Mouse (Mus musculus): ENCODE results near the gene Tmem109. TPM values are rescaled to one million over a fixed set of nuclear protein-coding genes. Genes with fewer than 3 reads are reported as not detected.

Tmem109 gene
- total RNA-seq, 4 experiments from 2014 or later = 45.0 to 48.1 (median 45.5) TPM

DNA sequence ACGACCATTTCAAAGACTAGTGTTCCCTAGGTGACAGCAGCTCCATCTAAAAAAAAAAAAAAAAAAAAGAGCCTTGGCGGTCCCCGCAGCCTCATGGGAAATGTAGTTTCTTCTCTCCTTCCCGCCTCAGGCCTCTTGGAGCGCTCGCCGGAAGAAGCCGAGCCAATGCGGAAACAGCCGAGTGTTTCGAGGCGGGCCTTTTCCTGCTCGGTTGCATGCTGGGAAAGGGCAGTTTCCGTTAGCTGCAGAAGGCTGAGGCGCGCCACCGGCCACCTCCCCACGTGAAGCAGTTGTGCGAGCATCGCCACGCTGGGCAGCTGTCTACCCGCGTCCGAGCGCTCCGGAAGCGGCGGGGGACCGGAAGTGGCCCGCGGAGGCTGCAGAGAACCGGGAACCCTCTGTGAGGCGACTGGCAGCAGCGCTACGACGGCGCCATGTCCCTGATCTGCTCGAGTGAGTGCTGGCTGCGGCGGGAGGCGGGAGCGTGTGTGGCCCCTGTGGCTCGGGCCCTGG, 13.3 kb upstream of the Tmem109 start, which contains the start of gene Prpf19:
Prpf19 (plus strand) TSS at position 216 of the 513 bp plus-strand sequence.
- peak; percentile 97 to 98 for DNase-seq (ENCODE audit: low spot score in 2 of 2)

DNA sequence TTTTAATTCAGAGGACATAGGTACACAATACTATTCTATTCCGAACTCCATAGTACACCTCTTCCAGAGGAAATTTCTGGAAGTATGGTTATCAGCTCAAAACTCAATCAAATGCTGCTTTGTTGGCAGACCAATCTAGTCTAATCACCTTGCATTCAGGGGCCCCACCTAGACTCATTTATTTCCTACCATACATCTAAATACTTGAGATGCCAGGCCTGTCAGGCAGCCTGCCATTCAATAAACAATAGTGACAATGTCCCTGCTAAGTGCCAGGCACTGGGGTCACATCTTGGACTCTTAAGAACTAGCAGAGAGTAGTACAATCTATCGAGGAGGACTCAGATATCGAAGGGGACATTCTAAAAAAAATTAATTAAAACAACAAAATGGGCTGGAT, 10.4 kb upstream of the Tmem109 start:
- no peak for DNase-seq (ENCODE audit: low spot score in 2 of 2)

DNA sequence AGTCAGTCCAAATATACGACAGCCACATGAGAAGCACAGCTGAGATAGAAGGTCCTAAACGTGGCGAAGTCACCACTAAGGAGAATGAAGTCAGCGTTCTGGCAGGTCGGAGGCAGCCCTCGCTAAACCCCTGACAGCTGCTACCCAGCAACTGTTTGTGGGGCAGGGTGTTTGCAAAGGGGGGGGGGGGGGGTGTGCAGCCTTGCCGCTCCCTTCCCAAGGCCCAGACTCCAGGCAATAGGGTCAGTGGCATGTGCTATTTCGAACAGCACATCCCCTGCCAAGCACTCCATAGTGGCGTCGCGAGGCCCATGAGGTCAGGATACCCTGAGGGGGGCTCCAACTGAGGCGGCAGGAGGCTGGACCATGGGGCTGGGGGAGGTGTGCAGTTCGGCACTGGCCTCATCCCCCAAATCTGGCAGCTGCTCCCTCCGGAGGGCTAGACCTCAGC, 801 bp downstream of the Tmem109 start:
- DNase-seq (ENCODE audit: low spot score in 2 of 2) = no peak

DNA sequence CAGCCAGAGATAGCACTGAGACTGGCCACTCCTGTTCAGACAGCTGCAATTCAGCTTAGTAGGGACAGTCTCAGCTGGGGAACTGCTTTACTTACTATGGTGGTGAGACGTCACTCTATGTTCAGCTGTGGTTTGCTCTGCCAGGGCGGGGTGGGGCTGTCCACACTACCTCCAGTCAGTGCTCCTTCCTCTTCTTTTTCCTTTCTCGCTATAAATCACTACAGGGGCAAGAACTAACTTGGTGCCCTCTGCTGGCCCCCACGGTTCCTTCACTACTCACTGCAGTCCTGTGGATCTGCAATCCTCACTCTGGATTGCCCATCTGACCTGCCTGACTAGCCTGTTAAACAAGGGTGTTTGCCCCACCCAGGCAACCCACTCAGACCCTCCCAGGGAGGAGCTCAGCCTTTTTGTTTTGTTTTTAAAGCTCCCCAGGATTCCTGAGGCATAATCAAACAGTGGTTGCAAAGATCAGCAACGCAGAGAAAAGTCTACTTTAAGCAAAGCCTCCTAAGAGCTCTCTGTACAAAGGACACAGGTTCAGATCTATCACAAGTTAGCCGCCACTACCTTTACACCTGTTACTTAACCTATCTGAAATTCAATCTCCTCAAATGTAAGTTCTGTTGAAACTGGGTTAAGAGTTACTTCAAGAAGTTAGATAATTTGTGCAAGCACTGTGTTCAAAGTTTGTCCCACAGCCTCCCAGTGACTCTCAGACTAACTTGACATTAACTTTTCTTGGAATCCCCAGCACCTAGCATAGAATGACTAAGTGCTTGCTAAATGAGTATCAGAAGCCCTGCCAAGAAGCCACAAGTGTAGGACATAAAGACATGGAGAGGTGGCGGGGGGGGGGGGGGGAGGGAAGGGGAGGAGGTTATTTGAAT, 1.5 kb downstream of the Tmem109 start:
- DNase-seq (ENCODE audit: low spot score in 2 of 2) = no peak

DNA sequence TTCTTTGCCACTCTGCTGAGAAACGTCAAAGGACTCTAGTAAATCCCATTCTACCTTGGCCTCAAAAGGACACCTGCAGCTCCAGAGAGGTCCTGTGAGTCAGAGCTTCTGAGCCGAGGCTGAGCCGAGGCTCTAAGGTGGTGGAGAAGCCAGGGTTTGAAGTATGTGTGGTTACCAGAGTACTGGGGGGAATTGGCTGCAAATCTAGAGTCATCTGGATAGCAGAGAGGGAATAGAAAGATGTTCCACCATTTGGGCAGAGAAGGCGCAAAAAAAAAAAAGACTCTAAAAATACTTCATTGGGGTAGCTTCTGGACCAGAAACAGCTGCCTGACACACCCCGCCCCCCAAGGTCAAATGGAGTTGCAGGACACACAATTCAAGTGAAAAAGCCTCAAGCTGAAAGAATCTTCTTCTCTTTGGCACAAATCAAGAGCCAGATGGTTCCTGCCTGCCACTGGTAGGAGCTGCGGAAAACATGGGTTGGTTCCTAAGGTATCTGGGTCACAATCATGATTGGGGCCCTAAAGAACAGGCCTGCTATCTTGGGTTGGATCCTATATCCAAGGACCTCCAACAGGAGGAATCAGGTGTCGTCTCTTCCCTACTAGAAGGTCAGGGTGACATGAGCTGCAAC, 3.5 kb downstream of the Tmem109 start:
- peak in 1 of 2 experiments; percentile 34 for DNase-seq (ENCODE audit: low spot score in 2 of 2)

DNA sequence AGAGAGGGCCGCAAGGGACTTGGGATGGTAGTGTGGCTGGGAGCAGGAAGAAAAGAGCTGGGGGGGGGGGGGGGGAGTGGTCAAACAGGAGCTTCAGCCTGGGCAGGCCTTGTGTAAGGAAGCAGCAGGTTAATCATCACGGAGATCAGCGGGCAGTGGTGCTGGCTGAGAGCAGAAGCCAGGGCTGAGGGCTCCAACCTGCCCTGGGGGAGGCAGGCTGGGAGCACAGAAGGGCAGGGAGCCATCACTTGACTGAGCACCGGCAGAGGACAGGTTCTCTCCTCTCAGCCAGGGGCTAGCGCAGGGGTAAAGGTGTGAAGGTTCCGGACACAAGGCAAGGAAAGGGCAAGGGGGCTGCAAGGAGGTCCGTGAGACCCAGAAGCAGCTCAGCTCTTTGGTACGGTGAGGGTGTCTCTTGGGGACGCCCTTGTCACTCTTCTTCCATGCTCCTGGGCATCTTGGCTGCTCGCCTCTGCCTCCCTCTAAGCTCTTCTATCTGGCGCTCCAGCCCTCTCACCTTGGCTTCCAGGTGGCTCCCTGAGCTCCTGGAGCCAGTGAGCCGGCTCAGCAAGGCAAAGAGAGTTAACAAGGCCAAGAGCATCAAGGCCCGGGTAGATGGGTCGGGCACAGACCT, 10.4 kb downstream of the Tmem109 start:
- DNase-seq (ENCODE audit: low spot score in 2 of 2) = no peak

DNA sequence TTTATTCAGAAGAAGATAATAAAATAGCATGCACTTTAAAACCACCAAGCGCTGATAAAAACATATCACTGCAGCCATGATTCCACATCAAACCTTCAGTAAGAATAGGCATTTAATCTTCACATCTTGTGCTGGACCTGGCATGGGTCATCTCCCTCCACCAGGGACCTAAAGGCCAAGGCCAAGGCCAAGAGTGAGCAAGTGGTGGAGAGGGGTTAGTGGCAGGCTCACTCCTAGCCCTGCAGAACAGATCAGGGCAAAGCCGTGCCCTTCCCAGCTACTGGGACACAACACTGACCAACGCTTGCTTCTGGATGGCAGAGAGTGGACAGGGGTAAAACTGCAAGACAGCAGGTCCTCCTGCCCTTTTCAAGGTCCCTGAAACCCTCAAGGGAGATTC, 11.1 kb downstream of the Tmem109 start:
- no peak for DNase-seq (ENCODE audit: low spot score in 2 of 2)

DNA sequence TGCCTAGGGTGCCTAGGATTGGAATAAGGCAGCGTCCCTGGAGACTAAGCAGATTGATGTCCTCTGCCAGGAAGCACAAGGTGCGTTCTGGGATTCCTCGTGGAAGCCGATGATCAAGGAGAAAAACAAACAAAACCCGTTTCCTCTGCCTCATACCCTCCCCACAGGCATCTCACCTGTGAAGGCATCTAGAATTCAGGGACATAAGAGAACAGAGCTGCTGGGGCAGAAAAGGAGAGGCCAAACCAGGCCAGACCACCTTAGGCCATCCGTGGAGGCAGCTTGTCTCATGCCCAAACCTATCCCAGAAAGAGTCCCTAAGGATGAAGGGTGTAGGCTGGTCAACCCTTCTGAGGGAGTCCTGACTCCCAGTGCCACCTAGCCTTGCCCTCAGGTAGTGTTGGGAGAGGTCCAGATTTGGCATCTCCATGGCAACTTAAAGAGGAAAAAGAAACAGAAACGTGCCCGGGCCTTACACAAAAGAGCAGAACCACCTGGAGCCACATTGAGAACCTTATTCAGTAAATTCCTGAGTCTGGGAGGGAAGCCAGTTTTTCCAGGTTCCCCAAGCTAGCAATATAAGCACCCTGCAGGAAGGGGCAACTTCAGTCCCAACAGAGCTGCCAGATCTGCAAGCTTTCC, 11.8 kb downstream of the Tmem109 start, which contains the start of gene Tmem132a:
Tmem132a (minus strand) TSS at position 55 of the 642 bp plus-strand sequence.
- DNase-seq (ENCODE audit: low spot score in 2 of 2) = no peak

DNA sequence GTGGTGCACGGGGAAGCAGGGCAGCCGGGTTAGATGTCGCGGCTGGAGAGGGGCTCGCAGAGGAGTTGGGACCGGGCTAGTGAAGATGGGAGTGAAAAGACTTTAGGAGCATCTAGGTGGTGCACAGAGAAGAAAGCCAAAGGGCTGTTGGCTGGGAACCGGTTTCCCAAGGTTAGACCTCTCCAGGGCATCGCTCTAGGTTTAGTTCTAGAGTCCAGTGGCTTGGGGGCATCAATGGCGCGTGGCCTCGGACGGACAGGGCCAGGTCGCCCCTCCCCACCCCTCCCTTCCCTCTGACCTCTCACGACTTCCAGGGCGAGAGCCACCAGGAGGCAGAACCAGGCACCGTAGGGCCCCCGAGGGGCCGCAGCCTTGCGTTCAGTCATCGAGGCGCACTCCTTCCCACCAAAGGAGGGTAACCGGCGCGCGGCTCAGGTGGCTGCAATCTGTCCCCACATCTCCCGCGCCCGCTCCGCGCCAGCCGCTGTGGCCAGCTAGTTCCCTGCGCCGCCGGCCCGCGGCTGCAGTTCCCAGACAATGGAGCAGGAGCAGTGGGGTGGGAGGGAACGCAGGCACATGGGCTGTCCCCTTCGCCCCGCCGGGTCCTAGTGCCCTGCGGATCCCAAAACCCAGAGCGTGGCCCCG, 12.4 kb downstream of the Tmem109 start:
- DNase-seq (ENCODE audit: low spot score in 2 of 2) = peak; percentile 78 to 84

DNA sequence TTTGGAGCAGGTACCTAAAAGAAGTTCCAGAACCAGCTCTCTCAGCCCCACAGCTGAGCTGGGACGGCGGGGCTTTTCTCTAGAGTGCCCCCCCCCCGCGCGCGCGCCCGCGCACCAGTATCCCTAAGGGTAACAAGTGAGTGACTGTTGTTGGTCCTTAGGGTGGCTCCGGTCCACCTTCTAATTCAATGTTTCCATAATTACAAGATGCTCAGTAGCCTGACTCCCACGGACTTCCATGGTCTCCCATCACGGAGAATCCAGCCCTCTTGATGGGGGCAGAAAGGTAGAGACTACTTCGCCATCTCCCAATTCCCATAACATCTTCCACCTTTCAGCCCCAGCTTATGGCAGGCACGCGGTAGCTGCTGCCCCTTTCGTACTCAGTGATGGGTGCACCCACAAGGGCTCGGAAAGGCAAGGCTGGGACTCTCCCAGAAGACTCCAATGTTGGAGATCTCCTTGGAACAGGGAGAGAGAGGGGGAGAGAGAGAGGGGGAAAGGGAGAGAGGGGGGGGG, 13.1 kb downstream of the Tmem109 start:
- DNase-seq (ENCODE audit: low spot score in 2 of 2) = no peak

DNA sequence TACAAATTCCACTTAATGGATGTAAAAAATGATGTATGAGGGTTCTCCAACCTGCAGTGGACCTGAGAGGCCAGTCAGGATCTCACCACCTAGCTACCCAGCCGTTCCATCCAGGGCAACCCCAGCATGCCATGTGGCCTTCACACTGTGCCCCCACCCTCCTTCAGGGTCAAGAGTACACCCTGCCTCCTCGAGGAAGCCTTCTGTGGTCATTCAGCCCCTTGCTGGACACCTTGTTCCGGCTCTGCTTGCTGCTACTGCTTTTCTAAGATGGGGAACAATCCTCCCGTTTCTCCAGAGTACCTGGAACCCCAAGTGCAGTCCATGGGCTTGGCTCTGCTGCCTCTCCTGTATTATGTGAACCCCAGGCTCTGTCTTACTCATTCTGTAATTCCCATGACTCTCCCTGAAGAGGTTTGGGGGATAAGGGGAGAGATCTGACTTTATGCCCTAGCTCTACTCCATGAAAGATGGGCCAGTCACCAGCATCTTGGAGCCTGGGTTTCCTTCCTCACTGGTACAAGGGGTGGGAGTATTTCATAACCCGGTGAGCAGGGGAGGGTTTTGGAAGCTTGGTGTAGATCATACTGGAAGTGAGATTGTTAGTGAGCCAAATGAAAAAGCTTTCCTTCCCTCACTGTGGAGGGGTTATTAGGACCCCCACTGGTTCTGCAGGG, 13.7 kb downstream of the Tmem109 start:
- no peak for DNase-seq (ENCODE audit: low spot score in 2 of 2)

DNA sequence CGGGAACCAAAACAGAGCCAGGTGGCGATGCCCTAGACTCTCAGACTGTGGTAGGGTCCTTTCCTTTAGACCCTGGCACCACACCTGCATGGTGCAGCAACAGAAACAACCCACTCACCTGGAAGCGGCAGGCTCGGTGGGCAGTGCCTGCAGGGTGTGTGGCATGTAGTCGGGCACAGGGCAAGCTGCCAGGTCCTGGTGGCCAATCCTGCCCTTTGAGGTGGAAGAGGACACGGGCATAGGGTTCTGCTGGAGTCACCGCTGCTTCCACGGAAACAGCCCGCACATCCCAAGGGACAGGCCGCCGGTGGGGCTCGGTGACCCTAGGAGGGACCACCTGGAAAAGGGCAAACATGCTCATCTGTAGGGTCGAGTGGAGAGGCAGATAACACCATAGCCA, 15.4 kb downstream of the Tmem109 start:
- no peak for DNase-seq (ENCODE audit: low spot score in 2 of 2)

DNA sequence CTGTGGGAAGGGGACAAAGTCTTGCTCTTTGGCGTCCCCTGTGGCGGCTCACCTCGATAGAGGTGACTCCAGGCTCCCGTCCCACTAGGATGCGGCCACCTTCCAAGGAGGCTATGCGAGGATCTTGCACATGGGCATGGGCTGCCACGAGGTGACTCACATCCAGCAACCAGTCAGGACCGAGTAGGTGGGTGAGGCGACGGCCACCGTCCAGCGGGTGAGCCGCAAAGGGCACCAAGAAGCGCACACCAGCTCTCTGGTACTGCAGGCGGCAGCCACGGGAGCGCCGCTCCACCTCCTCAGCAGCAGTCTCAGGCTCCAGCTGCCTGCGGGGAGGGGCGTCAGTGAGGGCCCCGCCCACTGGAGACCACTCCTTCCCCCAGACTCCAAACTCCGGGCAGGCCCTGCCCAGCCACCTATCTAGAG, 21.7 kb downstream of the Tmem109 start:
- DNase-seq (ENCODE audit: low spot score in 2 of 2) = no peak

DNA sequence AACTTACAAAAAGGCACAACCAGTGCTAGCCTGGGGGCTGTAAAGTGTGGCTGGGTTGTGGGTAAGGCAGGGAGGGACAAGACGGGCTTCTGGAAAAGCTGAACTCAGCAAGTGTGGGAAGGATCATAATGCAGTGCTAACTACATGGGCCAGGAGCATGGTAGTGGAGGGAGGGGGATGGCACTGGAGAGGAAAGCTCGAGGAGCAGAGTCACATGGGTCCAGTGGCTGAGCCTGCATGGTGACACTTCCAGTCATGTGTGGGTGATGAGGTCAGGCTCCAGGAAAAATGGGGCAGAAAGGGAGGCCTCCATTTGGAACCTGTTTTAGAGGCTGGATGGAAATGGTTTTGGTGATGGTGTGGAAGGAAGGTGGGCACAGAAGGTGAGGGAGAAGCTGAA, 25.3 kb downstream of the Tmem109 start:
- no peak for DNase-seq (ENCODE audit: low spot score in 2 of 2)

DNA sequence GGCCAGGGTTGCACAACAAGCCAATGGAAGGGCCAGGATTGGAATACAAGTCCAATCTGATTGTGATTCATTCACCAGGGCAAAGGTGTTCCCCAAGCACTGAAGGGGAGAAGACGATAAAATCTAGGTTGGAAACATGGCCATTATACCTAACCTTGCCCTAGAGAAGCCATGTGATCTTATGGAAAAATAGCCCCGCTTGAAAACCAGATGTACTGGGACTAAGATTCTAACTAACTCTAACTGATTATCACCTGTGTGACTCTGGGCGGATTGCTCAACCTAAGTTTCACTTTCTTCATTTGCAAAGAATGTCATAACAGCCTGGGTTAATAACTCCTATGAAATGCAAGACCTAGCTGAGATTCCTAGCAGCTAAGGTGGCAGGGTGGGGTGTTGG, 26.4 kb downstream of the Tmem109 start:
- DNase-seq (ENCODE audit: low spot score in 2 of 2) = no peak

DNA sequence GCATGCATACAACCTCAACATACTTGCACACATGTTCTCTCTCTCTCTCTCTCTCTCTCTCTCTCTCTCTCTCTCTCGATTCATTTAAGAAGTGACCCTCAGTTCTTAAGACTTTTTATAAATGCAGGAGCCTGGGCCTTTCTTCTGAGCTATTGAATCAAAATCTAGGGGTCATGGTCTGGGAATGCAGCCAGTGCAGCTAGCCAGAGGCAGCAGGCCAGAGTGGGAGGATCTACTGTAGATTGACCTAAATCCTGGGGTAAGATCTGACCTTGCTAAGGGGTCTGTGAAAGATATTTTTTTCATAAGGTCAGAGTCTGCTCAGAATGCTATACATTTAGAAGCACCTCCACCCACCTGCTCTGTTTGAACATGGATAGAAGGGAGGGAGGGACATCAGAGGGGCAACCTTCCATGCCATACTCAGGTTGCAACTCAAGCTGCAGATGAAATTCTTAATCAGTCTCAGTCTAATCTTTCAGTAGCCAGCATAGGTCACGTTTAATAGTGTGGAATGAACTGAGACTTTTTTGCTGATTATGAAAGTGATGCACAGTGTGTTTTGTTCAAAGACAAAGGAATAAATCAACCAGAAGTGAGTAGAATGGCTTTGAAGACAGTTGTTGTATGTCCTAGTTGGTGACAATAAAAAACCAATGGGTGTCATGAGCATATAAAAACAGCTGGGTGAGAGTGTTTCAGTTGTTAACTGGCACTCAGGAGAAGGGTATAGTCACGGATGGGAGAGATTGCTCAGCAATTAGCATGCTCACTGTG, 34.3 kb downstream of the Tmem109 start:
- DNase-seq (ENCODE audit: low spot score in 2 of 2) = no peak

DNA sequence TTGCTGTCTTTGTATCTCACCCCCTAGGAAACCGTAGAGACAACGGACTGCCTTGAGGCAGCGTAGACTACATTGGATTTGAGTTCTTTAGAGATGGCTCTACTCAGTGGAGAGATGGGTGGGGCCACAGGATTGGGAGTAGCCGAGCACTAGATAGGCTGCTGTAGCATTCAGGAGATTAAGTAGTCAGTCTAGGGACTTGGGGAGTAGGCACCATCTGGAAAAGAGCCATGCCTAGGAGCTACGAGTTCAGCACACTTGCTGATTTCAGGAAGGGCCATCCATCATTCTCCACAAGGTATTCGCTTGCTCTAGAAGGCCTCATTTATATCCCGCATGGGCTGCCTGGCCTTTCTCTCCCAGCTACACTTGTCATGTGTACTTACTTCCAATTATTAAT, 35.7 kb downstream of the Tmem109 start:
- no peak for DNase-seq (ENCODE audit: low spot score in 2 of 2)

DNA sequence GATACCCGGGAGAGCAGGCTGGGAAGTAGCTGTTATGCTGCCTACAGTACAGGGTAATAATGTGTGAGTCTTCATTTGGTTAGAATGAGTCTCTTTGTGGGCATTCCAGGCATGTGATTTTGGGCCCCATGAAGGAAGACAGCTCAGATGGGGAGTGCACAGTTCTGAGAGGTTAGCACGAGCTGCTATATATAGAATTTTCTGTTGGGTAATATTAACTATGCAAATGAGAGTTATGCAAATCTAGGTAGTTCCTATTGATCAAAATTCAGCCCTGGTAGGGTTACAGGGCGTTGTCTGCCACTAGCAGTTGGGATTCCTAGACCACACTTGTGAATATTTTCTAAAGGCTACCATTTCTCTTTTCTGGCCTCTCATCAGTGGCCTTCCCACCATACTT, 36.3 kb downstream of the Tmem109 start:
- DNase-seq (ENCODE audit: low spot score in 2 of 2) = no peak

DNA sequence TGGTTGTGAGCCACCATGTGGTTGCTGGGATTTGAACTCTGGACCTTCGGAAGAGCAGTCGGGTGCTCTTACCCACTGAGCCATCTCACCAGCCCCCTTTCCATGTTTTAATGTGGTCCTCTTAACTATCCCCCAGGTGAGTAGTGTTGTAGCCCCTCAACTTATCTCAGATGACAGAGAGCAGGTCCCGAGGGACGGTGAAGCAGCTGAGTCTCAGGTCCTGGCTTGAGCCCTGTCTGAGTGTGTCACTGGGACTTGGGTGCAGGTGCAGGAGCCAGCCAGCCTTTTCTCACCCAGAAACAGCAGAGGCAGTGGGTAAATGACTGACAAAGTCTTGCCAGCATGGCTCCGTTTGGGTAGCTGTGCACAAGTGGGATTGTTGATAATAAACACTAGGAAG, 37.6 kb downstream of the Tmem109 start:
- no peak for DNase-seq (ENCODE audit: low spot score in 2 of 2)

All from left cerebral cortex, adult 8-10 months (tissue).